ENCODE assay signal across 8 mouse cellular contexts in the genomic region with DNA sequence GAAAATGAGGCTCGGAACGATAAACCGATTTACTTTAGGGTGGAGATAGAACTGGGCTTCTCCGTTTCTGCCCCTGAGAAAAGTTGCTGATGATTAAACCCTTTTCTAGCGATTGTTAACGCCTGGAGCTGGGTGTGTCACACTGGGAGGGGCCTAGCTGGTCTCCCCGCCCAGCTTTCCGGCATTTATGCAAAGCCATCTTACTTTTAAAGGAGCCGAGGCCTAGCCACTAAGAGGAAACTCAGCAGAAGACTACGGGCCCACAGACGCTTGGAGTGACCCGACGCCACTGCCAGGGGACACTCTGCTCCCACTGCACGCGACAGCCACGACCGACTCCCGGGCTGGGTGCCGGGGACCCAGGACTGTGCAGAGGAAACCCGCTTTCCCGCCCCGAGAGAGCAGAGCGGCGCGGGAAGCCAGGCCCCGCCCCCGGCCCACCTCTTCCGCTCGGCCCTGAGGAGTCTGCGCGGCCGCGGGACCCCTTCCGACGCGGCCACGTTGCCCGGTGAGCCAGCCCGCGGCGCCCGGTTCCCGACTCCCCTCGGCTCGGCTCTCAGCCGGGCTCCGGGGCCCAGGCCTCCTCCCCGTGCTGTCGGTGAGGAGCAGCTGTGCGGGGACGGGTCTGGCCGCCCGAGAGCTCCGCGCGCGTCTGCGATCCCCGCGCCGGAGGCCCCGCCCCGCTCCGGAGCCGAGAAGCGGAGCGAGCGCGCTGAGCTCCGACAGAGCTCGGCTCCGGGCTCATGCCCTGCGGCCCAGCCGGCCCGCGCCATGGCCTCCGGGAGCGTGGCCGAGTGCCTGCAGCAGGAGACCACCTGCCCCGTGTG. TPM values are rescaled to one million over a fixed set of nuclear protein-coding genes. Genes with fewer than 3 reads are reported as not detected.
DNase-seq lines count a peak whose midpoint lies in the region; ATAC-seq and TF ChIP-seq lines count a peak whose summit lies in the region.

No protein-coding gene starts in this region.

- H3K9ac ChIP-seq in embryonic facial prominence, embryonic 12.5 days = peak overlapping the region; percentile 96
- H3K9ac ChIP-seq in heart, adult 2 months (ENCODE audit: low read depth, low read length) = peak overlapping the region; percentile 84
- H3K9ac ChIP-seq in limb, embryonic 14.5 days (ENCODE audit: low read depth, low read length, severe bottlenecking) = peak overlapping the region; percentile 92
- H3K9ac ChIP-seq in midbrain, embryonic 16.5 days (ENCODE audit: low read depth, low read length) = peak overlapping the region; percentile 86

- H3K36me3 ChIP-seq in embryonic facial prominence, embryonic 12.5 days = peaks cover 32% of the 10 kb centered on the region
- H3K36me3 ChIP-seq in heart, adult 2 months (ENCODE audit: control insufficient read depth, insufficient read depth, low read length) = peaks cover 5% of the 10 kb centered on the region
- H3K36me3 ChIP-seq in limb, embryonic 14.5 days (ENCODE audit: control insufficient read depth, insufficient read depth, low read length) = peaks cover 33% of the 10 kb centered on the region
- H3K36me3 ChIP-seq in midbrain, embryonic 16.5 days (ENCODE audit: control insufficient read depth, insufficient read depth, low read length) = peaks cover 15% of the 10 kb centered on the region

- peak; percentile 92 for DNase-seq in 3T3-L1 (ENCODE audit: low read depth, low spot score)
- peak; percentile 88 to 91 for DNase-seq in adrenal gland, postnatal 36 days
- DNase-seq in heart, adult 2 months = peak; percentile 93 to 95
- DNase-seq in kidney, adult 8-10 months = peak; percentile 90 to 94
- peak; percentile 94 for DNase-seq in limb, embryonic 14.5 days (ENCODE audit: low spot score)
- peak; percentile 88 to 92 for DNase-seq in spleen, postnatal 10 days (ENCODE audit: low spot score in 2 of 2)

- peak overlapping the region; percentile 85 for H3K4me2 ChIP-seq in embryonic facial prominence, embryonic 12.5 days (replicated peaks)
- peak overlapping the region; percentile 60 for H3K4me2 ChIP-seq in limb, embryonic 14.5 days (replicated peaks; ENCODE audit: low read depth, low read length, severe bottlenecking)
- H3K4me2 ChIP-seq in midbrain, embryonic 16.5 days (ENCODE audit: low read length) = peak overlapping the region; percentile 77

- peaks cover 22% of the 10 kb centered on the region for H3K4me1 ChIP-seq in embryonic facial prominence, embryonic 12.5 days
- peaks cover 1% of the 10 kb centered on the region for H3K4me1 ChIP-seq in heart, adult 2 months (ENCODE audit: control insufficient read depth, insufficient read depth, low read length)
- H3K4me1 ChIP-seq in limb, embryonic 14.5 days (ENCODE audit: control insufficient read depth, insufficient read depth, low read length) = peaks cover 16% of the 10 kb centered on the region
- peaks cover 20% of the 10 kb centered on the region for H3K4me1 ChIP-seq in midbrain, embryonic 16.5 days (ENCODE audit: control insufficient read depth, insufficient read depth, low read length)

- 0 out of 2 replicates have a peak, but pooled peaks have one; percentile 6 for TF ChIP-seq EP300 in heart, adult 2 months (IDR thresholded peaks at IDR 0.05; ENCODE audit: insufficient read depth, low read depth, low read length)

- no peaks in the 10 kb centered on the region for H3K9me3 ChIP-seq in embryonic facial prominence, embryonic 12.5 days
- H3K9me3 ChIP-seq in limb, embryonic 14.5 days (ENCODE audit: control insufficient read depth, low read length) = no peaks in the 10 kb centered on the region
- no peaks in the 10 kb centered on the region for H3K9me3 ChIP-seq in midbrain, embryonic 16.5 days (replicated peaks; ENCODE audit: control insufficient read depth, low read length, poor library complexity, severe bottlenecking)

- peak; percentile 96 for ATAC-seq in embryonic facial prominence, embryonic 12.5 days (ENCODE audit: insufficient number of reproducible peaks, insufficient read depth, low FRiP score, low TSS enrichment)
- peak; percentile 93 for ATAC-seq in limb, embryonic 14.5 days (ENCODE audit: low FRiP score, low read depth)
- peak; percentile 97 for ATAC-seq in midbrain, embryonic 16.5 days

- WGBS in embryonic facial prominence, embryonic 12.5 days = under 1% methylated on average over 64 of the region's 80 CpGs
- WGBS in heart, adult 2 months = under 1% methylated on average over 80 of the region's 80 CpGs
- under 1% methylated on average over 66 of the region's 80 CpGs for WGBS in limb, embryonic 14.5 days
- WGBS in midbrain, embryonic 16.5 days = under 1% methylated on average over 73 of the region's 80 CpGs

- H3K27me3 ChIP-seq in embryonic facial prominence, embryonic 12.5 days = no peaks in the 10 kb centered on the region
- H3K27me3 ChIP-seq in heart, adult 2 months (ENCODE audit: control insufficient read depth, insufficient read depth, low read length) = no peaks in the 10 kb centered on the region
- no peaks in the 10 kb centered on the region for H3K27me3 ChIP-seq in limb, embryonic 14.5 days (ENCODE audit: control insufficient read depth, insufficient read depth, low read length)
- H3K27me3 ChIP-seq in midbrain, embryonic 16.5 days (ENCODE audit: control insufficient read depth, insufficient read depth, low read depth, low read length) = no peaks in the 10 kb centered on the region

- H3K4me3 ChIP-seq in embryonic facial prominence, embryonic 12.5 days = peak overlapping the region; percentile 97
- peak overlapping the region; percentile 94 for H3K4me3 ChIP-seq in heart, adult 2 months
- H3K4me3 ChIP-seq in limb, embryonic 14.5 days (replicated peaks; ENCODE audit: low read length) = peak overlapping the region; percentile 99
- H3K4me3 ChIP-seq in midbrain, embryonic 16.5 days (ENCODE audit: low read depth, low read length) = peak overlapping the region; percentile 96

- 0 out of 2 replicates have a peak, but pooled peaks cover 1% of the 10 kb centered on the region for H3K79me2 ChIP-seq in heart, adult 2 months (replicated peaks; ENCODE audit: control insufficient read depth, insufficient read depth, low read length)

- H3K27ac ChIP-seq in embryonic facial prominence, embryonic 12.5 days = peak overlapping the region; percentile 95
- peak overlapping the region; percentile 97 for H3K27ac ChIP-seq in heart, adult 2 months
- H3K27ac ChIP-seq in limb, embryonic 14.5 days (replicated peaks; ENCODE audit: low read depth, low read length) = peak overlapping the region; percentile 96
- H3K27ac ChIP-seq in midbrain, embryonic 16.5 days (ENCODE audit: low read length) = peak overlapping the region; percentile 97

- intact Hi-C loops in heart, adult 2 months (cut with DNase I) = loop anchor here (5.0 to 10.0 kb wide), 2 partner anchors 147 to 1085 kb away; partner anchors contain the start of gene Elmo1

- TF ChIP-seq POLR2A in heart, adult 2 months (IDR thresholded peaks at IDR 0.05; ENCODE audit: insufficient read depth, low read depth, low read length) = peak; percentile 60
- TF ChIP-seq POLR2A in limb, embryonic 14.5 days (IDR thresholded peaks at IDR 0.05; ENCODE audit: borderline replicate concordance, extremely low read depth, insufficient read depth, insufficient read length) = 0 out of 2 replicates have a peak, but pooled peaks have one; percentile 28

- no peak for TF ChIP-seq CTCF in heart, adult 2 months (IDR thresholded peaks at IDR 0.05)

RNA-seq across cellular contexts. Expression of gene Trim27, which starts 0.7 kb away (rescaled TPM):
- total RNA-seq in adrenal gland, postnatal 36 days (2021) = 10 to 100 TPM; 53.3 to 58.8 TPM
- polyA plus RNA-seq in embryonic facial prominence, embryonic 12.5 days (2016; fragmentation: Nextera tagmentation; extraction: Ambion mirVana) = 167 and 170 TPM in 2 replicates
- total RNA-seq in heart, adult 2 months (2021) = 10 to 100 TPM; 18.8 to 19.8 TPM
- 13.5 and 17.2 TPM in 2 replicates for polyA plus RNA-seq in heart, adult 2 months (2012; rRNA removed)
- polyA plus RNA-seq in limb, embryonic 14.5 days (2012; rRNA removed) = 101 and 110 TPM in 2 replicates
- polyA plus RNA-seq in limb, embryonic 14.5 days (2014; fragmentation: Nextera tagmentation; extraction: Ambion mirVana) = 123 and 137 TPM in 2 replicates
- polyA plus RNA-seq in midbrain, embryonic 16.5 days (2015; fragmentation: Nextera tagmentation; extraction: Ambion mirVana) = 70.6 and 73.6 TPM in 2 replicates

RNA-seq across cellular contexts. Expression of gene Olfr1368, which starts 34.3 kb away (rescaled TPM):
- total RNA-seq in adrenal gland, postnatal 36 days (2021) = not detected
- polyA plus RNA-seq in embryonic facial prominence, embryonic 12.5 days (2016; fragmentation: Nextera tagmentation; extraction: Ambion mirVana) = not detected in 2 replicates
- total RNA-seq in heart, adult 2 months (2021) = not detected
- polyA plus RNA-seq in heart, adult 2 months (2012; rRNA removed) = not detected in 2 replicates
- not detected in 2 replicates for polyA plus RNA-seq in limb, embryonic 14.5 days (2012; rRNA removed)
- not detected in 2 replicates for polyA plus RNA-seq in limb, embryonic 14.5 days (2014; fragmentation: Nextera tagmentation; extraction: Ambion mirVana)
- not detected in 2 replicates for polyA plus RNA-seq in midbrain, embryonic 16.5 days (2015; fragmentation: Nextera tagmentation; extraction: Ambion mirVana)

RNA-seq across cellular contexts. Expression of gene Olfr263, which starts 50.5 kb away (rescaled TPM):
- not detected for total RNA-seq in adrenal gland, postnatal 36 days (2021)
- not detected in 2 replicates for polyA plus RNA-seq in embryonic facial prominence, embryonic 12.5 days (2016; fragmentation: Nextera tagmentation; extraction: Ambion mirVana)
- total RNA-seq in heart, adult 2 months (2021) = not detected
- not detected in 2 replicates for polyA plus RNA-seq in heart, adult 2 months (2012; rRNA removed)
- not detected in 2 replicates for polyA plus RNA-seq in limb, embryonic 14.5 days (2012; rRNA removed)
- polyA plus RNA-seq in limb, embryonic 14.5 days (2014; fragmentation: Nextera tagmentation; extraction: Ambion mirVana) = not detected in 2 replicates
- not detected in 2 replicates for polyA plus RNA-seq in midbrain, embryonic 16.5 days (2015; fragmentation: Nextera tagmentation; extraction: Ambion mirVana)

Comparison
In these comparisons a context has a peak if more than half of its experiments do, and no peak if none do; other contexts are left out.
1. Peak in every context shown above with its lines: DNase-seq, ATAC-seq, H3K4me3 ChIP-seq and H3K27ac ChIP-seq.